Mouse (Mus musculus): ENCODE data around the gene Gm21983.

Gene Gm21983

GRCm38 (mm10) chr7:27159256-27159655 is 21.6 kb downstream of the Gm21983 start:
- DNase-seq = no peak

GRCm38 (mm10) chr7:27158171-27158570 is 22.7 kb downstream of the Gm21983 start:
- DNase-seq = no peak

- DNase-seq = no peak
Observed at GRCm38 (mm10) chr7:27156005-27156404, 24.9 kb downstream of the Gm21983 start.

- no peak for DNase-seq
Observed at GRCm38 (mm10) chr7:27153205-27153764, 27.6 kb downstream of the Gm21983 start, which contains the start of gene Cyp2t4. Cyp2t4 (plus strand) TSS chr7:27153714.

- no peak for DNase-seq
Observed at GRCm38 (mm10) chr7:27136410-27136996, 44.4 kb downstream of the Gm21983 start.

GRCm38 (mm10) chr7:27133757-27134156 is 47.1 kb downstream of the Gm21983 start:
- DNase-seq = no peak

- DNase-seq = no peak
Observed at GRCm38 (mm10) chr7:27133156-27133555, 47.7 kb downstream of the Gm21983 start.

GRCm38 (mm10) chr7:27132588-27132987 is 48.3 kb downstream of the Gm21983 start:
- DNase-seq = peak; percentile 71

GRCm38 (mm10) chr7:27131387-27131786 is 49.5 kb downstream of the Gm21983 start:
- DNase-seq = no peak

- DNase-seq = no peak
Observed at GRCm38 (mm10) chr7:27130521-27131370, 50.1 kb downstream of the Gm21983 start.

- DNase-seq = no peak
Observed at GRCm38 (mm10) chr7:27129811-27130210, 51.1 kb downstream of the Gm21983 start.

- DNase-seq = no peak
Observed at GRCm38 (mm10) chr7:27128946-27129345, 51.9 kb downstream of the Gm21983 start.

GRCm38 (mm10) chr7:27128162-27128561 is 52.7 kb downstream of the Gm21983 start:
- DNase-seq = peak; percentile 27

GRCm38 (mm10) chr7:27124969-27125368 is 55.9 kb downstream of the Gm21983 start:
- no peak for DNase-seq

GRCm38 (mm10) chr7:27124305-27124832 is 56.5 kb downstream of the Gm21983 start:
- DNase-seq = no peak

- DNase-seq = no peak
Observed at GRCm38 (mm10) chr7:27119676-27120075, 61.2 kb downstream of the Gm21983 start, which contains the start of gene Cyp2f2. Cyp2f2 (plus strand) TSS chr7:27119909.
